Mouse (Mus musculus): ENCODE results near the gene Nsun3.

Nsun3 gene

DNA sequence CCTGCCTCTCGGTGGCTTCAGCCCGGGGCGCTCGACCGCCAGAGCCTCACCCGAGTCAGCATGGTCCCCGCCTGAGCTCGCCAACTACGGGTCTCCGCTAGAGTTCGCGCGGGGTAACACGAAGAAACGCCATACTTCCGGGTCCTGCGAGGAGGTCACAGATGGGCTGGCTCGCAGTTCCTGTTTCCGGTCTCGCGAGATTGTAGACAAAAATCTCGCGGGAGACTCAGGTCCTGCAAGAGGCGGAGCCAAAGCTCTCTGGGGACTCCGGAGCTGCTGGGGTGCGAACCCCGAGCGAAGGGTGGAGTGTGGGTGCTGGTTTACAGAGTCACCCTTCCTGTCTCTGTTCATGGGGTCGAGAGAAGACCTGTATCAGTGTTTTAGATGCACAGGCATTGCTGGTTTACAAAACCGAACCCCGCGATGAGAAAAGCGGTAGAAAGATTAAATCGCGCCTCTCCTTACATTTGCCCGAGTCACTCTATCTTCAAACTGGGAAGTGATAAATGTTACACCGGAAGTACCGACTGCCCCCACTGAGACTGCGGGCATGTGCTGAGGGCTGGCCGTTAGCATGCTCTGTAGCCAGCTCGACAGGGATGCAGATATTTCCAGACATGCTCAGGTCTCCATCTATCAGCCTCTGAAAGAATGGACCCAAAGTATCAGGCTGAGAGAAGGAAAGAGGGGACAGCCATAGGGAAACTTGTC, at the start of gene Nsun3:
Nsun3 (minus strand) TSS at position 198 of the 711 bp plus-strand sequence.
- peak; percentile 70 to 86 for DNase-seq (ENCODE audit: low spot score in 2 of 2)

DNA sequence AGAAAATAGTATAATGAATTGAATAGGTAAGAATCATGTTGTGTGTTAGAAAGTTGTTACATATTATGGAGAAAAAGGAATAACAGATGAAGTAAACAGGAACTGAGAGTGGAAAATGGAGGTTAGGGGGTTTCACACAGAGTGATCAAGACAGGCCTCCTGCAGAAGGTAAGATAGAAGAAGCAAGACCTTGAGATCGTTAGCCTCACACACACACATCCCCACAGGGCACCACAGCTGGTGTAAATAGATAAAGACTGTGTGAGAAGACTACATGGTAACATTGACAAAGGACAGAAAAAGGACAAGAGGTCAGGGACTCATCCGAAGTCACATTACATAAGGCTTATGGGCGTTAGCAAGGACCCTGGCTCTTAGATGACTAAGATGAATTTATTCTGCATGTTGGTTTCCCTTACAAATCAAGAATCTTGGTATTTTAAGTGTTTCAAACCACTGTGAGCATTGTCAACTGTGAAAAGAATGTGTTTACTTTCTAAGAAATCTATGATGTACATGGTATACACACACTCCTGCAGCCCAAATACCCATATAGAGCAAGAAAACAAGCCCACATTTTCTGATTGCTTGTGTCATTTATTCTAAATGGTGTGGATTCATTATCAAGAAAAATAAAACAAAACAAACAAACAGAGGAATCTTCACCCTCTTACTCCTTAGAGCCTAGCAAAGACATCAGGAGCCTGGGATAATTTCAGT, 47.6 kb upstream of the Nsun3 start:
- no peak for DNase-seq (ENCODE audit: low spot score in 2 of 2)

DNA sequence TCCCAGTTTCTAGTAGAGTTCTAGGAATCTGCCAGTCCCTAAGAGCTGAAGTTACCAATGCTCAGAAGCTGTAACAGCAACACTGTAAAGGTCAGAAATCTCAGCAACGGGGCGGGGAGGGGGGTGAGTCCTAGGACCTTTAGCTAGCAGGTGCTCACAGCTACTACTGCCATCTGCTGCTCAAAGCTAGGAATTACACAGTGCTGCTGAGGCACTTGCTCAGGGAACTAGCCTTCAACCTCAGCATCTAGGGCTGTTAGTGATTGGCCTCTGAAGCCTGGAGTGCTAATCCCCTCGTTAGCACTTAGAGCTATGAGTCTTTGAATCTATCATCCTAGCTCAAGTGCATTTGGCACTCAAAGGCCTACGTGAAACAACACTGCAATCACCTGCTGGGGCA, 45.9 kb upstream of the Nsun3 start:
- peak in 1 of 2 experiments; percentile 27 for DNase-seq (ENCODE audit: low spot score in 2 of 2)

DNA sequence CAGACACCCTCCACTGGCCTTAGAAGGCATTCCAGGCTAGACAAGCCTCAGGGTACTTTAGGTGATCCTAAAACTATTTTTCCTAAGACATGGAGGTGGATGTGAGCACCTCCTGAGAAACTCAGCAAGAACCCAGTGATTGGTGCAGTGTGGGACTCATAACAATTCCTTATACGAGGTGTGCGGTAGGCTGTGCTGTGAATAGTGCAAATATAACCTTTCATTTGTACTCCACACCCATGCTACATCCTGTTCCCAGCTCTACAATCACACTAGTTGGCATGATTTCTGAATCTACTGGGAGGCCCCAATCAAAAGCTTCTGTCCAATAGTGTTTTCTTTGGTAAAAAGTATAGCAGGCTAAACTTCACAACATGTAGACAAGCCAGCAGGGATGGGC, 45.4 kb upstream of the Nsun3 start:
- no peak for DNase-seq (ENCODE audit: low spot score in 2 of 2)

DNA sequence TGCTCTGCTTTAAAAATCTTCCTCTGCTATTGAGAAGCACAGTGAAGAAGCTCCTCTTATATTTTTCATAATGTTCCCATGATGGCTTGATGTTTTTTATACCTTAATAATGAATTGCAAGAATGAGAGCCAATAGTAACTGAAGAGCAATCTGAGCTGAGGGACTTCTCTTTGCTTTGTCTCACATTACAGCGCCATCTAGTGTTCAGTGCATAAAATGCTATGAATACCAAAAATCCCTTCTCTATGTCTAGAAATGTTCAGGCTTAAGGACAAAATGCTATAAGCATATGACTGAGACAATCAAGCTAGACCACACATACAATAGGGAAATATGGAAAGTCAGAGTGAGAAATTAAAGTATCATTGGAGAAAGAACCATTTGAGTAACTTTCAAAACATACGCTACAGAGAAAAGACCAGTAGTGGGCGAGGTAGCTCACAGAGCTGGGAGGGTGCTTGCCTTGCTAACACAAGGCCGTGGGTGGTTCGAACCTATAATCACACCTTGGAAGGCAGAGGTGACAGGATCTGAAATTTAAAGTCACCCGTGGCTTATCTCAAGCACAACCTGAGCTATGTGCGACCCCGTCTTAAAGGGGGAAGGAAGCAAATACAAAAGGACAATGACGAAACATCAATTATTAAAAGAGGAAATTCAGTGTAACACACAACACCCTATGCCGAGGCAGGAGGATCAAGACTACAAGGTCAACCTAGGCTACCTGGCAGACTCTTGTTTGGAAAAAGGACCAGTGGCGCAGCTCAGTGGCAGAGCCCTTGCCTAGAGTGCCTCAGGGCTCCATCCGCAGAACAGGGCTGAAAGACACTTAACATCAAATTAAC, 39.8 kb upstream of the Nsun3 start:
- DNase-seq (ENCODE audit: low spot score in 2 of 2): no peak

DNA sequence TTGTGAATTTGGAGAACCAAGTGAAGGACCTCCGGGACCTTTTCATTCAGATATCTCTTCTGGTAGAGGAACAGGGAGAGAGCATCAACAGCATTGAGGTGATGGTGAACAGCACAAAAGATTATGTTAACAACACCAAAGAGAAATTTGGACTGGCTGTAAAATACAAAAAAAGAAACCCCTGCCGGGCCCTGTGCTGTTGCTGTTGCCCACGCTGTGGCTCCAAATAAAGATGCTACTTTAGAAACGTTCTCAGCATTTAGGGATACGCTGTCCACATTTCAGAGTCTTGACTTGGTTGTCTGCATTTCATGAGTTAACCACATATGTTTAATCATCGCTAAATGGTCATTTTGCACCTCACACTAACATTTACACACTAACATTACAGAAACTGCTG, 35.9 kb upstream of the Nsun3 start:
- DNase-seq (ENCODE audit: low spot score in 2 of 2): no peak

DNA sequence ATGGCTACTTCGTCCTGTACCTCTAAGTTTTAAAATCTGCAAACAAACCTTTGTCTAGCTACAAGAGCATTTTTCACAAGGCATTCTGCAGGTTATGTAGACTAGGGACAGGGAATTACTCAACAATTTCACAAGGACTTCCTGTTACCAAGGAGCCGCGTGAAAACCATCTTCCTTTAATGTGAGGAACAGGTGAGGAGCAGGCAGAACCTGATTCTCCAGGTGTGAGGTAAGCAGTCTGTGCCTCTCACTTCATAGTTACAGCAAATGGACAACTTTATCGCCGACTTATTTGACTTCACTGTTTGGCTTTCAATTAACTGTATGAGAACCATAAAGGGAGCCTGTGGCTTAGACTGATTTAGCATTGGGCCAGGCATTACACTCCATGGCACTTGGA, 27.9 kb upstream of the Nsun3 start, which contains the start of gene Stx19:
Stx19 (plus strand) TSS at position 186 of the 400 bp plus-strand sequence.
- no peak for DNase-seq (ENCODE audit: low spot score in 2 of 2)

DNA sequence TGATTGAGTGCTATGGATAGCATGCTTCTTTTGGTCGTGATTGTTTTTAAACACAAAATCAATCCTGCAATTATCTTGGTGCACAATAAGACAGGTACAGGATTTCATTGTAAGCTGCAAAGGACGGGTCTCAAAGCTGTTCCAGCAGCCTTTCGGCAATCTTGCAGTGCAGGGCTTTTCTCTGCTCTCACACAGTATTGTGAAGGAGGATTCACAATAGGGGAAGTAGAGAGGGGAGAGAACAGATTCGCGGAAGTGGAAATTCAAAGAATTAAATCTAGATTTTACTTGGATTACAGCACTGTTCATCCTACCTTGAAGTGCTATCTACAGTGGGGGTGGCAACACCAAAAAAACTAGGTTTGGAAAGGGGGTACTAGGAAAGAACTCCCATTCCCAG, 27.2 kb upstream of the Nsun3 start:
- DNase-seq (ENCODE audit: low spot score in 2 of 2): no peak

DNA sequence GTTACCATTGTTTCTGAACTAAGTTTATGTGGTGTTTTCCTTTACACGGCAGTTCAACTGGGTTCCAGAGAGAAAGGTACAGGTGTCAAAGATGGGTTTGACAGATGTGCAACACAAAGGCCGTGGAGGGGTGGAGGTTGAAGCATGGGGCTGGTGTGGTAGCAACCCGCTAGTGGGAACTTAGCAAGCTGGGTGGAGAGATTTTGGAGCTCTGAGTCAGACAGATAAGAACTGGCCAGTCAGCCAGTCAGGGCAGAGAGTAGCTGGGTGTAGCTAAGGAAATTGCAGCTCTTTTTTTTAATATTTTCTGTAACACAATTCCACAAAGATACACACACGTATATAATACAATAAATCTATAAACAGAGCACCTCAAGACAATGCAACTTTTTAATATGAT, 24.2 kb upstream of the Nsun3 start:
- no peak for DNase-seq (ENCODE audit: low spot score in 2 of 2)

DNA sequence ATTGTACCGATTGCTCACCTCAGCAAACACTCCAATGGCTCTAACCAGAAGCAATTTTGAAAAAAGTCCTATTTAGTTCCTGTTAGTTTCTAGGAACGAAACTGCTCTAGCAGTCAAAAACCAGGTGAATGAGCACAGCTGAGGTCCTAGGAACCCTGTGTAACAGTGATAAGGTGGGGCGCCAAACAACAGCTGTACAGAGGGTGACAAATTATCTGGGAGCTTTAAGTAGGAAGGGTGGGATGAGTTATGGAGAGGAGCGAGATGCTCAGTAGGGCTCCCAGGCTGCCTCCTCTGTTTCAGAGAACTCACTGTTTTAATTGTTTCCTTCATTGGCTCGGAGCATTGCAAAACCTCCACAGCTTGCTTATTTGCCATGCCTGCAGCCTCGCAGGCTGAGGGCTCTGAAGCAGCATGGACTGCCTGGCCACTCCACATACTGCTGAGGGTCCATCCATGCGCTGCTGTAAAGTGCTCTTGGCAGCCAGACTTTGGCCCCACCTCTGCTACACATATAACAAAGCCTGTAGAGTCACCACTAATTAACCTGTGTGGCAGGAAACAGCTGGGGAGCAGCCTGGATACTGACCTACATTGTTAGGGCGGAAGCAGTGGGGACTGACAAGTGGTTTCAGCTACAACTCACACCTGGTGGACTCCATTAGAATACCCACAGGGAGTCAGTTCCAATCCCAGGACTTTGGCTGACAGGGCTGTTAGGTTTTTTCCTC, 20.8 kb upstream of the Nsun3 start:
- DNase-seq (ENCODE audit: low spot score in 2 of 2): no peak

DNA sequence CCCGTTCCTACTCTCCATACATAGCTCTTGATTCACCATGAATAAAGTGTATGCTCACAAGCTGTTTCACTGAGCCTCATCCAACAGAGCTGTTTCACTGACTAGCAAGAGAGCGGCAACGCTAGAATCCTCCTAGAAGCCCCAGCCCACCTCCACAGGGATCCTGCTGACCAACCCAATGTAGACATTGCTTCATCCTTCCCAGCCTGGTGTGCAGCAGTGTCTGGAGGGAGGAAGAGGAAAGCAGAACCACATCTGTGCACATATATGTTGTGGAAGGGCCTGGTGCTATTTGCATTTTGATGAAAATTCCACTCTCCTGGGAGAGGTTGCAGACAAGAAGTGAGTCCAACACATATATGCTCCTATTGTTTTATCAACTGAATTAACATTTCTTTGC, 18.0 kb upstream of the Nsun3 start:
- no peak for DNase-seq (ENCODE audit: low spot score in 2 of 2)

DNA sequence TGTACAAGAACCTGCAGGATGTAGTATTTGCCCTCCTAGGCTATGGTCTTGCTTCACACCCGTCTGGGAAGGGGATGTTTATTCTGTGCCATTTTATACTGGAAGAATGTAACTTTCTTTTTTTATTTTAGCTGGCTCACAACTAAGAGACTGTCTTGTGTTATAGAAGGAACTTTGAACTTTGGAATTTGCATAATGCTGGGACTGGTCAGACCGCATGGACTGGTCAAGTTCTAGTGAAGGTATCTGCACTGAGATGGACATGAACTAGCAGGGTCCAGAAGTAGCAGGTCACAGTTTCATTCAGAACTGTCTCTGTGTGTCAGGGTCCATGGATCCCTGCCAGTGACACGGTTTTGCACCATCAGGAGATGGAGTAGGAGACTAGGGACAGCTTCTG, 13.2 kb upstream of the Nsun3 start:
- no peak for DNase-seq (ENCODE audit: low spot score in 2 of 2)

DNA sequence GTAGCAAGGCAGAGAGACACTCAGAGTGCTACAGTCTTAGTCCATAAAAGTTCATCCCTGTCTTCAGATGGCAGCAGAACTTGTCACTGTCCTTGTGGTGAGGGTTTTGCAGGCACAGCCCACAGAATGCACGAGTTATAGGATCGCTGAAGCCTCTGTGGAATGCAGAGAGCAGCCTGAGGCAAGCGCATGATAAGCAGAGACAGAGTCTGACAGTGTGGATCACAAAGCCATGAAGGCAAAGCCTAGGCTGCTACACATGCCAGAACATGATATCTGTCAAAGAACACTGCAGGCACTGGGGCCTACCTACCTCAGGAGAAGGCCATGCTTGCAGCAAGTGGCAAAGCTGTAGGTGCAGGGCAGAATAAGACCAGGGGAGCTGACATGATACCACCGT, 12.8 kb upstream of the Nsun3 start:
- DNase-seq (ENCODE audit: low spot score in 2 of 2): no peak

DNA sequence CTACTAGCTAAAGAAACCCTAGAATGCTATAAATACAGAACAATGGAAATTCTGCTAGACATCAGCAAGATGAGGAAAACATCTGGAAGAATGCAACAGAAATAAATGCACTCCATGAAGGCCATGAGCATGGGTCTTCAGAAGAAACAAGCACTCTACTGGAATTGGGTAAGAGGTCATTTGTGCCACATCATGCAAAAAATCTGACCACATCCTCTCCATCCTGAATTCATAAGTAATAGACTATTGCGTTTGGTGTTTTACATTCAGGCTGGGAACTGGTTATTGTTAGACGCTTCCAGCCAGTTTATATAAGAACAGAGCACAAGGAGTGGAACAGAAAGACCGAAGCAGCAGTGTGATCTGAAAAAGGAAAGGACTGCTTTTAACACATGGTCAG, 12.2 kb upstream of the Nsun3 start:
- DNase-seq (ENCODE audit: low spot score in 2 of 2): no peak

DNA sequence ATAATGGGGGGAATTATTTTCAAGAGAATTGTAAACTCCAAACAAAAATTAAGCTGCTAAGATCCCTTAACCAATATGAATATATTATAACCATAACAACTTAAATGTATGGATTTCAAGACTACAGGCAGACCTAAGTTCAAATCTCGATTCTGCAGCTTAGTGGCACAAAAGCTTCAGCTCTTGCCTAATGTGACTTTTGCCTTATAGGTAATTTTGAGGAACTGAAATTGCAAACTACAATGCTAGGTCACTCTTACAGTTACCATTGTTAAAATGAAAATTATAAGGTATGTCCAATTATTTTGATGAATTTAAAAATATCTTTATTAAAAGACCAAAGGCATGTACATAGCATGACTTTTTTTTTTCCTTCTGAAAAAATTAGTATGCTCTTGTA, 10.0 kb upstream of the Nsun3 start:
- DNase-seq (ENCODE audit: low spot score in 2 of 2): no peak

DNA sequence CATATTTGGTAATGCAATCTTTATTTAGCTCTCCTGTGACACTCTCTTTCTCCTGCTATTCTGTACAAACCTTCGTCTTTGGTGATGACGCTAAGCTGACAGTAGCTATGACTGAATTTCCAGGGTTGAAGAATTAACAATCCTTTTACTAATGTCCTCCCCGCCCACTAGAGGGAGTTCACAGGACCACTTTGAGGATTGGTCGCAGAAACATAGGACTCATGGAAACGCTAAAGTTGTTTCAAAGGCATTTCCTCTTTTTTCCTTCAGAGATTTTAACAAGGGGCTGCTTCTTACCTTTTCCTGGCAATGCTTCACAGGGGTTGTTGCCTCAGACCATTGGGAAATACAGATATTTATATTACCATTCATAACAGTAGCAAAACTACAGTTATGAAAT, 4.4 kb downstream of the Nsun3 start:
- DNase-seq (ENCODE audit: low spot score in 2 of 2): no peak

DNA sequence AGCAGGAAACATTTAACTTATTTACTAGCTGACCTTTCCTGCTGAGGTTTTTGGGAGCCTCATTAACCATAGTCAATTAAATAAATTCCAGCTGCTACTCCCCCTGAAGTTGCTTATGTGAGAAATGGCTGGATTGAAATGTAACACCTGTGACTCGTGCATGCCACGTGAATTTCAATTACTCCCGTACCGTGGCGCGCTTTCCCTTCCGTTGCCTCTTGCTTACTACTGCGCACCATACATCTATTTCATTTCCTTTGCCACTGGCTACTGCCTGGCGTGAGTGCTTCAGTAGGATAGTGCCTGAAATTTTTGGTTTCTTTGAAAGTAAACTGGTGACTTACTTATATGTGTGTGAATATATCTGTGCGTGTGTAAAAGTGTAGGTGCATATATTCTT, 8.3 kb downstream of the Nsun3 start:
- no peak for DNase-seq (ENCODE audit: low spot score in 2 of 2)

DNA sequence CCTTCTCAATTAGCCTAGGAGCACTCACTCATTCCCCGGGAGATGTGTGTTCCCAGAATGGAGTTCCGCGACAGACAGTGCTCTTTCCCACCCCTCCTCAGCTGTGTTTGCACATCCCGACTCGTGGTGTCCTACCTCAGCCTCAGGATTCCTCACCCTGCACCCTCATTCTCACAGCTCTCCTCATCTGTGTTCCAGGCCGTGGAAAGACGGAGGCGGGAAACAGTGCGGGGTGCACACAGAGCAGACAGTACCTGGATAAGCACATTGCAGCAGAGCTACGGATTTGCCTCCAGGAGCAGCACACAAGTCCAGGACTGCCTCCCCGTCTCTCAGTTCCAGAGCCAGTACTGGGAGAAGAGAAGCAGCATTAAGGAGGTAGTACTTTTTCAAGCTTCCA, 10.6 kb downstream of the Nsun3 start:
- DNase-seq (ENCODE audit: low spot score in 2 of 2): no peak

DNA sequence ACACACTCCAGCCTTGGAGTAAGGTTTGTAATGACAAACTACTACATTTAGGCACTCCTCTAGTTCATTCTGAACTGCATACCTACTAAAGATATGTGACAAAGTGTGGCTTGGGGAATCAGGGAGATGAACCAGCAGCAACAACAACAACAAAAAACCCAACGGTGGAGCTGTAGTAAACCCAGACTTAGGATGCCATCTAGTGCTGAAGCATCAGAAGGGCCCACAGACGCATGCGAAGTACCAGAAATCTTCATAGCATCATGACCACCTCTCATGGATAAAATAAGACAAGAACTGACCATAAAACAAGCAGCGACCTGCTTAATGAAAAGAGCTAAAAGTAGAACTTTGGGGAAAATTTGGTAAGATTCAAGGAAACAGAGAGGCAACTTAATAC, 13.2 kb downstream of the Nsun3 start:
- no peak for DNase-seq (ENCODE audit: low spot score in 2 of 2)

DNA sequence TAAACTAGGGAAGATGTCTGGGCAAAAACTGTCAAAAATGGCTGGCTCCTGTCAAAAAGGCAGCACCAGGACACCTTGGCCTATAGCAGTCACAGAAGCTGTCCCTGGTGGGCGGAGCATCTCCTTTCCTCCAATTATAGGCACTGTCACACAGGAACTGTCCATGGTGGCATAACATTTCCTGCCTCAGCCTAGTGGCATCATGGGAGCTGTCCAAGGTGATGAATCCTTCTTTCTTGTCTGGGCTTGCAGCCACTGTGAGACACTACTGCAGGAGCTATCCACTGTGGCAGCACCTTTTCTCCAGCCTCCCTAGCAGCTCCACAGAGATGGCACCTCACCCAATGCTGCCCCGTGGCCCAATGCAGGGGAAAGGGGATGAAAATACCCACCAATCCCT, 28.3 kb downstream of the Nsun3 start:
- DNase-seq (ENCODE audit: low spot score in 2 of 2): no peak

DNA sequence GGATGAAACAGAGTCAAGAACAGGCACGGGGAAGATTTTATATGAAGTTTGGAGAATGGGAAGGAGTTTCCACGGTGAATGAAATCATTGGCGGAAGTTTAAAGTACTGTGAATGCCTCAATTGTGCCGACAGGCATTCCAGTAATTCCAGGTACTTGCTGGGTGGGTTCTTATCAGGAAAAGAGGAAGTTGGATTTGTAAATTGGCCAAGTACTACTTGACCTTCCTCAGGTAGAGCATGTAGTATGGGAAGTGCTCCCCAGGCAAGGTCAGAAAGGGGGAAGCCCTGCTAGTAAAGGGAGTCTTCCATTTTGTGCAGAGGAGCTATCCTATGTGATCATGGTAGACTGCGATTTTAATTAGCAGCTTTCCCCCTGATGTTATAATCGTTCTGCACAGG, 31.3 kb downstream of the Nsun3 start:
- DNase-seq (ENCODE audit: low spot score in 2 of 2): no peak

DNA sequence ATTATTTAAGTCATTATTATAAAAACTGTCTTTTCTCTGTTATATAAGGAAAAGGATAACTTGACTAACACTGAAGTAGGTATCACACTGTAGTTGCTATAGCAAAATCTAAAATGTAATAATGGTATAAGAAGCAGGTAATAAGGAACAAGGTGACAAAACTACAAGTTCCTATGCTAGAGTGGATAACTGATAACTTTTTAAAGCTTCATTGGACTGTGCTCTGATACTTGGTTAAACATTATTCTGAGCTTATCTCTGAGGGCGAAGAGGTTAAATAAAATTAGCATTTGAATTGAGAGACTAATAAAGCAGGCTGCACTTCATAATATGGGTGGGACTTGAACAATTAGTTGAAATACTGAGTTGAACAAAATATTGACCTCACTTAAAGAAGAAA, 33.0 kb downstream of the Nsun3 start:
- no peak for DNase-seq (ENCODE audit: low spot score in 2 of 2)
